Mouse (Mus musculus): ENCODE results near the gene Tanc1.
A peak's percentile ranks its signal among the peaks of the same experiment; 100 is the strongest.

The Tanc1 gene

GRCm38 (mm10) chr2:59685606-59685950 is 73.7 kb downstream of the Tanc1 start:
- DNase-seq = no peak

DNA sequence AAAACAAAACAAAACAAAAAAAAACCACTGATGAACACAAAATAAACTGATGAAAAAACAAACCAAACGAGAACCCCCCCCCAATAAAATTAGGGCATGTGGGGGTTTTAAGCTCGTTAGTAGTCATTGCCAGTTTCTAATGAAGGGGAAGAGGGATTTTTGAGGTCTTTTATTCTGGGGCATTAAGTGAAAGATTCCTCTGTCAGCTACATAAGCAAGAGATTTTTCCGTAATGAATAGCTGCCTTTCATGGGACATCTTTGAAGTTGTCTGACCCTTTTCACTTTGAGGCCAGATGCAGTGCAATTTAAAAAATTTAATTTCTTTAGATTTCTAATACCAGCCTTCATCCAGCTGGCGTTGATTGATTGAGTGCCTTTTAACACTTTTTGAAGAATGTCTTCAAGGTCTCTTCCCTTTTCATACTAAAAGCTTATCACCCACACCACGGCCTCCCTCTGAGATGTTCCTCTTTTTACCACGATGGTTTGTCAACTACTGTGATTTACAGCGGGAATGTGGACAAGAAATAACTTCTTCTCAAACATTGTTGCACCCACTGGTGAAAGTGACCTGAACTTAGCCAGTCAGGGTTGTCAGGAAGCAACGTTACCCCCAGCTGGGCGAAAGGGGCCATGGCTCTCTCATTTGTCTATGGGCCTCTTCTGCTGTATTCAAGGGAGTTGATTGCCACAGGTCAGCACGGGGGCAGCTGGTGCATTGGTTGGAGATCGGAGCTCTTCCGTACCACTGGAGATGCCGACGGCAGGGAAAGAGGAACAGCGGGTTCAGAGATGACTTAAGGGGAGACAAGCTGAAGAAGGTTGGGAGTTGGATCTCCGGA is 76.6 kb downstream of the Tanc1 start:
- no peak for DNase-seq

DNA sequence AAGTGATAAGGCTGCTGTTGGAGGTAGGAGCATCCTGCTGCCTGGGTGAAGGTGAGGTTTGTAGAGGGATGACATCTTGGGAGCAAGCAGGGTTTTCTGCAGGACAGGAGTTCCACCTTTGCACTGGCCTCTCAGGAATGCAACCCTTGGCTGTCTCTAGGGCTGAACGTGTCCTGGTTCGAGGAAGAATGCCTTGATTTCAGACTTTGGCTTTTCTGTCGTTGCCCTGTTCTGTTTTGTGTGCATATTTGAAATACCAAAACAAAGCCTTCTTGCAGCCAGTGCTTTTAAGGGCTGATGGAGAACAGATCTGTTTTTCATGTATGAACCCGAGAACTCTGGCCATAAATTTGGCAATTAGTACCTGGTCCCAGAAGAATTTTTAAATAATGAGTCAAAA is 79.3 kb downstream of the Tanc1 start:
- DNase-seq = no peak

- DNase-seq = no peak
Measured at GRCm38 (mm10) chr2:59693473-59693872, 81.6 kb downstream of the Tanc1 start.

- no peak for DNase-seq
Measured at GRCm38 (mm10) chr2:59697123-59697522, 85.3 kb downstream of the Tanc1 start.

GRCm38 (mm10) chr2:59697722-59698634 is 86.1 kb downstream of the Tanc1 start:
- no peak for DNase-seq

DNA sequence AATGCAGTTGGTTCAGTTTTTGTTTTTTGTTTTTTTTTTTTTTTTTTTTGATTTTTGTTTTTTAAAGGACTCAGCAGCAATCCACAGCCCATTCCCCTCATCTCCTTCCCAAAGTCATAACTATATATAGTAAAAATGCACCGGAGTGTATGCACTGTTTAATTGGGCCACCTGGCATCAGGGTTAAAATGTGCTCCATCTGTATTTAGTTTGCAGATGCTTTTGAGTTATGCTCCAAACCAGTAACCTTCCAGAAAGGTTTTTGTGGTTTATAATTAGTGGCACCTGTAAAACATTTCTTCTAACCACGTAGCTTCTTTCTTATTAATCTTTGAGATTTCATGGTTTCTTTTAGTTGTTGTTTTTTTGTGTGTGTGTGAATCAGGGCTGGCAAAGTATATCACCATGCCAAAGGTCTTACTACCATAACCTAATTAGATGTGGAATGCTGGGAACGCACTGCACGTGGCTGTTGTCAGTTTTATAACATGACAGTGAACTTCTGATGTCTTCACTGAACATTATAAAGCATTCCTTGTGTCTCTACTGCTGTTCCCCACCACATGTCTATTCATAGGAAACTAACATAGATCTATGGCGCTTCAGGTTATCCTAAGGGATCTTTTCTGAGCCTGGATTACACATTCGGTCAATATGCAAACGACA is 86.9 kb downstream of the Tanc1 start:
- no peak for DNase-seq

DNA sequence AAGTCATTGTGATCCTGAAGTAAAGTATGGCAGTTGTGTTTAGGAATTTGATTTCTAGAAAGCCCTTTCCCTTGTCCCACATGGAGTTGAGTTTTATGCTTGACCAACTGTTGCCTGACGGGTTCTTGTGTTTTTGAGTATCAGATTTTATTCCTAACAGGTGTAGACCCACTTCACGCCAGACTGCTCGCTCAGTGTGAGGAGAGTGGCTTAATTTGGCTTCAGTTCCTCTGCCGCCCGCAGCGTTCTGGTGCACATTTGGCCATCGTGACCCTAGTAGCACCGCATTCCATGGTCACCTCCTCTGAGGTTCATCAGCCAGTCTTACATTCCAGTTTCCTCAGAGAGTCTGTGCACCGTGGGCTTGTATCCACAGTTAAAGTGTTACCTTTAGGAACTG is 88.1 kb downstream of the Tanc1 start:
- peak; percentile 71 to 80 for DNase-seq

- DNase-seq = no peak
Measured at GRCm38 (mm10) chr2:59705221-59705620, 93.4 kb downstream of the Tanc1 start.

DNA sequence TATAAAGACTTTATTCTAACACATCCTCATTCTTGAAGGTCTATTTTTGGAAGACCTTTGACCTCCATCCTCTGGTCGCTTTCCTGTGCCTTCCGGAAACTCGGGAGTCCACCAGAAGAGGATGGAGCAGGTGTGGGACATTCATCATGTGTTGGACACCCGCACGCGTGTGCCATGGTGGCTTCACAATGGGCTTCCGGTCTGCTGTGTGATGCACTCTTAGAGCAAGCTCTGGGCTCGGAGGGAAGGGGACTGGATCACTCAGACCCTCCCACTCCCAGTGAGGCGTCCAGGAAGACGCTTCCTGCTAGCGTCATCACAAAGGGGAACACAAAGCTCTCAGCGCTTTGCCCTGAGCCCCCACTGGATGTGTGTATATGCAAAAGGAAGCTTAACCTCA is 95.0 kb downstream of the Tanc1 start:
- no peak for DNase-seq

- DNase-seq = no peak
Measured at GRCm38 (mm10) chr2:59707922-59708706, 96.3 kb downstream of the Tanc1 start.

DNA sequence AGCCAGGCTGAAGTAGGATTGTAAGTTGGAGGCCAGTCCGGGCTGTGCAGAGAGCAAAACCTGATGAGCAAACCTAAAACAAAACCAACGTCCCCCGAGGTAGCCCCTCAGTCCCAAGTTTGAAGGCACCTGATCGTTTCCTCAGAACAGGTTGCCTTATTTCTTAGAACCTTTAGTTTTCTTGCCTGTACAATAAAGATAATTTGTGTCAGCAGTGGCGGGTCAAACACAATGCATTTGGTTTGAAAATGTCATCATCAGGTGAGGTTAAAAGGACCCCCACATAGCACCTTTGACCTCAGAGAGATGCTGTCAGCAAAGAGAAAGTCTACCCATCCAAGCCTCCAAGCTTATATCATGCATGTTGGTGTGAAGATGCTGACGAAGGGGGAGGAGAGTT is 98.9 kb downstream of the Tanc1 start:
- DNase-seq = no peak

DNA sequence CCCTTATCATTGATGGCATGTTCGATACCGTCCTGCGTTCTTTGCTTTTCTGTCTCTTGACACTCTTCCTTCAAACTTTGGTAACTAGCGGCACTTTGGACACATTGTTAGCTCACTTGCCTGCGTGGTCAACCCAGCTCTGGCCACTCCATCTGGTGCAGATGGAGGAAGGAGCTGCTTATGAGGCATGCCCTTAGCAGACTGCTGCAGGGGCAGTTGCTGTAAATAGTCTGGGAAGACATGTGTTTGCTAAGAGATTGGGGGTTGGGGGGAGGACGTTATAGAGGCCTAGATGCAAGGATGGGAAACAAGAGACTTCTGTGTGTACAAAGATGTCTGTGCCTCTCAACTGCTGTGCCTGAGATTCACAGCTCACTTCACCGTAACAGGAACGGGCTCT is 100.2 kb downstream of the Tanc1 start:
- no peak for DNase-seq

DNA sequence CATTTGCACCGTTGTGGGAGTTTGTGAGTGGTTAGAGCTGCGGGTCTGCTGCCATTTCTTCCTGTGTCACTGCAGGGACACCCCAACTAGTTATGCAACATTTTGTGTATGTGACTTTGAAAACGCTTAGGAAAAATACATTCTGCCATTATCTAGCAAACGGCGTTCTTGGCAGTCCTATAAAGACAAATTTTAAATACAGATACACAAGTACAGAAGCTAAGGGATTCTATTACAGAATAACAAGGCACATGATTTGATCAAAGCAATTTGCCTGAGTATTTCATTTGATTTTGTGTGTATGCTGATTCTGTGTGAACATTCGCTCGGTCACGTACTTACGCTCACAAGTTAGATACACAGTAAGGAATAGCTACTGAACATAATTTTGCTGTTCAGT is 100.6 kb downstream of the Tanc1 start:
- DNase-seq = no peak

- no peak for DNase-seq
Measured at GRCm38 (mm10) chr2:59713626-59714556, 102.0 kb downstream of the Tanc1 start.

DNA sequence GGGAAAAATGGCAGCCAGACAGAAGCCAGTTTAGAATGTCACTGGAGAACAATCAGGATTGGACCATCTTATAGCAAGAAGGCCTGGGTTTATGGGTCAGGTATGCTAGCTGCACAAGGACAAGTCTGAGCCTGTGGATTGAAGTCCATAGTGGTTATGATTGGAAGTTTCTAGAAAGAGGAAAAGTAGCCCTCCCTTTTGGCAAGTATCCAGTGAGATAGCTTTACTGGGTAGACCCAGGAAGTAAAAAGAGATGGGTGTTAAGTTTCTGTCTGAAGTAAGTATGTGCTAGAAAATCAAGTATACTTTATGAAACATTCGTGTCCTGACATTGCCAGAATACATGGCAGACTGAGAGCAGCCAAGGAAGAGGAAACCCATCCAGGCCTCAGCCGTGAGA is 103.2 kb downstream of the Tanc1 start:
- DNase-seq = no peak

- no peak for DNase-seq
Measured at GRCm38 (mm10) chr2:59716461-59716860, 104.6 kb downstream of the Tanc1 start.

GRCm38 (mm10) chr2:59717746-59718294 is 106.0 kb downstream of the Tanc1 start:
- DNase-seq = peak; percentile 85 to 89

DNA sequence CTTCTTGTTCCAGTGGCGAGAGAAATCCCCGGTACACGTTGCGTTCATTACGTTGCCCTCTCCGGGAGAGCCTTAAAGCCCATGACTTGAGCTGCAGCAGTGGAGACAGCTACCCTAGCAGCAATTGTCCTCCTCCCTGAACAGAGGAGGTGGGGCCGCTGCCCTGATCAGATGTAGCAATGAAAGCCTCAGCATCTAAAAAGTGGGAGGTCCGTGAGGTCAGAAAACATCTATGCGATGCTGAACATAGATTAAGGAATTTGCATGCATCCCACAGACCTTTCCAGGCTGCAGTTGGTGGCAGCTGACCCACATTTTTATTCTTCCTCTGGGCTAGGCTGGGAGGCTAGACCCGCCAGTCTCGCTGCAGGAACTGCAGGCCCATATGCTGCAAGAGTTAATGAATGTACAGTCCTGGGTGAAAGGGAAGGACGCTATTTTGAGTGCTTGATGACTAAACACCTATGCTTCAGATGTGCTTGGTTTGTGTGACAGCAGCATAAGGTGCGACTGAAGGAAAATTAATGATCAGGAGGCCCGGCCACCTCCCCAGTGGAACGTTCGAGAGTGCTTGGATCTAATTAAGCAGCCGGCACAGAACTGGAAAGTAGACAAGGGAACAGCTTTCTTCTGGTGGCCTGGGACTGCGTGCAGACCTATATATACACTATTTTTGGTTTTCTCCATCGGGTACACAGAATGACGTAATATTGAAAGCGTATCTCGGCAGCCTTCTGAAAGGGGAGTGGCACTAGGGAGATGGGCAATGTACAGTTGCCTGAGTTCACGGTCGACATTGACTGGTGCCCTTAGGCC is 107.0 kb downstream of the Tanc1 start:
- DNase-seq = peak; percentile 69 to 77

- no peak for DNase-seq
Measured at GRCm38 (mm10) chr2:59719831-59720230, 108.0 kb downstream of the Tanc1 start.

Measured in cerebellum, adult 18-20 months (tissue).